Mouse (Mus musculus) lung, postnatal 0 days (tissue): ENCODE measurements around the gene Mgat1.

ENCODE experiments used
- CTCF ChIP-seq: IDR thresholded peaks from 2 replicates; pipeline ENCODE4 v1.5.1; 2016; ENCODE audit warnings: antibody characterized with exemption, mild to moderate bottlenecking
- EP300 ChIP-seq: IDR thresholded peaks from 2 replicates; pipeline ENCODE4 v1.6.1; 2016; ENCODE audit warnings: antibody characterized with exemption, mild to moderate bottlenecking, control low read depth

DNA sequence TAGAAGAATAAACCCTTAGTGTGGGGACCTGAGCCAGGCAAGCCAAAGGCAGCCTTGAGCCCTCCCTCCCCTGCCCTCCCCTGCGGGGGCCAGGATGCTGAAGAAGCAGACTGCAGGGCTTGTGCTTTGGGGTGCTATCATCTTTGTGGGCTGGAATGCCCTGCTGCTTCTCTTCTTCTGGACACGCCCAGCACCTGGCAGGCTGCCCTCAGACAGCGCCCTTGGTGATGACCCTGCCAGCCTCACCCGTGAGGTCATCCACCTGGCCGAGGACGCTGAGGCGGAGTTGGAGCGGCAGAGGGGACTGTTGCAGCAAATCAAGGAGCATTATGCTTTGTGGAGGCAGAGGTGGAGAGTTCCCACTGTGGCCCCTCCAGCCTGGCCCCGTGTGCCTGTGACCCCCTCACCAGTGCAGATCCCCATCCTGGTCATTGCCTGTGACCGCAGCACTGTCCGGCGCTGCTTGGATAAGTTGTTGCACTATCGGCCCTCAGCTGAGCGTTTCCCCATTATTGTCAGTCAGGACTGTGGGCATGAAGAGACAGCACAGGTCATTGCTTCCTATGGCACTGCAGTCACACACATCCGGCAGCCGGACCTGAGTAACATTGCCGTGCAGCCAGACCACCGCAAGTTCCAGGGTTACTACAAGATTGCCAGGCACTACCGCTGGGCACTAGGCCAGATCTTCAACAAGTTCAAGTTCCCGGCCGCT is 16.8 kb downstream of the Mgat1 start:
- TF ChIP-seq EP300 (no peak), CTCF (no peak)
